Mouse (Mus musculus) embryonic facial prominence, embryonic 11.5 days (tissue): ENCODE results near the gene Hadh. TPM values are rescaled to one million over a fixed set of nuclear protein-coding genes. Genes with fewer than 3 reads are reported as not detected.

Experiments
- ATAC-seq: fragments of 200-750 bp; cut with Nextera tagmentation; replicated peaks from 2 replicates; pipeline ENCODE4 v1.8.0; 2017; ENCODE audit warnings: low read depth; ENCODE audit not compliant: insufficient number of reproducible peaks, low FRiP score, low TSS enrichment
- DNase-seq: peaks from one replicate; pipeline ENCODE4 v3.0.0-alpha.2; 2015; ENCODE audit warnings: low spot score
- H3K27ac ChIP-seq: fragments of 300-500 bp; sonication (generic); replicated peaks from 2 replicates; pipeline ENCODE4 v1.5.1; 2014; ENCODE audit warnings: mild to moderate bottlenecking, low read depth, low read length, control low read depth
- H3K27me3 ChIP-seq: fragments of 300-500 bp; sonication (generic); 2 replicates; pipeline ENCODE4 v1.6.1; 2014; ENCODE audit warnings: mild to moderate bottlenecking, low read length, moderate library complexity, mixed read lengths; ENCODE audit not compliant: control insufficient read depth, insufficient read depth
- H3K36me3 ChIP-seq: fragments of 300-500 bp; sonication (generic); replicated peaks from 2 replicates; pipeline ENCODE4 v1.6.1; 2014; ENCODE audit warnings: low read depth, mild to moderate bottlenecking, low read length, moderate library complexity, mixed read lengths; ENCODE audit not compliant: control insufficient read depth, insufficient read depth
- H3K4me1 ChIP-seq: fragments of 300-500 bp; sonication (generic); 2 replicates; pipeline ENCODE4 v1.6.1; 2014; ENCODE audit warnings: low read length, mixed read lengths; ENCODE audit not compliant: control insufficient read depth, insufficient read depth
- H3K4me2 ChIP-seq: fragments of 300-500 bp; sonication (generic); 2 replicates; pipeline ENCODE4 v1.6.1; 2014; ENCODE audit warnings: low read depth, mild to moderate bottlenecking, control low read depth, low read length, moderate library complexity
- H3K4me3 ChIP-seq: fragments of 300-500 bp; sonication (generic); 2 replicates; pipeline ENCODE4 v1.5.1; 2014; ENCODE audit warnings: low read depth, low read length, control low read depth
- H3K9ac ChIP-seq: fragments of 300-500 bp; sonication (generic); replicated peaks from 2 replicates; pipeline ENCODE4 v1.6.1; 2014; ENCODE audit warnings: mild to moderate bottlenecking, control low read depth, low read length
- H3K9me3 ChIP-seq: fragments of 300-500 bp; sonication (generic); replicated peaks from 2 replicates; pipeline ENCODE4 v1.6.1; 2016; ENCODE audit warnings: mild to moderate bottlenecking, low read length, inconsistent platforms, mixed read lengths; ENCODE audit not compliant: control insufficient read depth
- WGBS: fragments of 180-500 bp; shearing (Covaris S2); extraction: QIAGEN DNeasy Blood & Tissue Kit; methylation state at CpG from one replicate; pipeline ENCODE4 v1.1.7; 2014; 5-methylcytosine and 5-hydroxymethylcytosine counted together
- polyA plus RNA-seq: library from polyadenylated mRNA; unstranded; fragments of >200 nt; fragmentation: Nextera tagmentation; extraction: Ambion mirVana; gene quantifications from 2 replicates; pipeline ENCODE4 v1.2.1, GENCODE M21; 2014

Hadh gene
- polyA plus RNA-seq, 1 experiment from 2014 or later: 116 TPM

DNA sequence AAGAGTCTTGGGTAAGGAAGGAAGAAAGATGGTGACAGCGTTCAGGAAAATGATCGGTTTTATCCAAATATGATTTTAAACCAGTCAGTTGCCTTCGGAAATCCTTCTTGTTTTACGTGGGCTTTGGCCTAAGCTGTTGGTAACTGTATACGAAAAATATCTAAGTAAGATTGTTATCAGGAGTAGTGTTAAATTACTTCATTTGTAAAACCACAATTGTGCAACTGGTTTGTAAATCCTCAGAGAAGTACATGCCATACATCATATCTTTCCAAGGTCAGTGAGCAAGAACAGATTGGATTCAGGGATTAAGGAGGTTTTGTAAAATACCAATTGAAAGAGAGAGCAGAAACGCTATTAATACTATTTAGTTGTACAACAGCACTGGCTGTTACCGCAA, 34.4 kb upstream of the Hadh start:
- no peaks in the 10 kb centered on the region for H3K4me1 ChIP-seq
- no peaks in the 10 kb centered on the region for H3K36me3 ChIP-seq
- H3K9ac ChIP-seq: no peak overlapping the region
- H3K9me3 ChIP-seq: no peaks in the 10 kb centered on the region
- no peak for DNase-seq
- no peak overlapping the region for H3K4me3 ChIP-seq
- WGBS: 82% methylated on average over 7 of the region's 7 CpGs
- ATAC-seq: no peak
- no peak overlapping the region for H3K4me2 ChIP-seq
- no peak overlapping the region for H3K27ac ChIP-seq
- H3K27me3 ChIP-seq: no peaks in the 10 kb centered on the region

DNA sequence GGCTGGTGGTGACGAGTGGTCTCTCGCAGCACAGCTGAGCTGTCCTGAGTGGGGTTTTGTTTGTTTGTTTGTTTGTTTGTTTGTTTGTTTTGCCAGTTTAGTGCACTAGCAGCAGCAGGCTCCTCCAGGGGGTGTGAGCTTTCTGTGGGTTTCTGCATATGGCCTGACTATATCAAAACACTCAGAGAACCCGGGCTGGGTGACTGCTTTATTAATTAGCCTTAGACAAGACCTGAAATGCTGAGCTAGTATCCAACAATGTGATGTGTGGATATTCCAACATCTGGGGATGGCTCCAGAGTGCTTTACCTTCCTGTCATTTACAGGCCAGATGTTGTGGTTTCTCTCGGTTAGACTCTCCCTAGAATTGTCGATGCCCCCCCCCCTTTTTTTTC, 31.4 kb upstream of the Hadh start:
- peak overlapping the region; percentile 47 for H3K9ac ChIP-seq
- H3K4me1 ChIP-seq: no peaks in the 10 kb centered on the region
- H3K4me2 ChIP-seq: peak overlapping the region; percentile 95
- no peaks in the 10 kb centered on the region for H3K27me3 ChIP-seq
- ATAC-seq (no peak), DNase-seq (no peak)
- H3K27ac ChIP-seq: no peak overlapping the region
- H3K36me3 ChIP-seq: no peaks in the 10 kb centered on the region
- no peaks in the 10 kb centered on the region for H3K9me3 ChIP-seq
- peak overlapping the region; percentile 77 for H3K4me3 ChIP-seq
- WGBS: 25% methylated on average over 5 of the region's 5 CpGs

DNA sequence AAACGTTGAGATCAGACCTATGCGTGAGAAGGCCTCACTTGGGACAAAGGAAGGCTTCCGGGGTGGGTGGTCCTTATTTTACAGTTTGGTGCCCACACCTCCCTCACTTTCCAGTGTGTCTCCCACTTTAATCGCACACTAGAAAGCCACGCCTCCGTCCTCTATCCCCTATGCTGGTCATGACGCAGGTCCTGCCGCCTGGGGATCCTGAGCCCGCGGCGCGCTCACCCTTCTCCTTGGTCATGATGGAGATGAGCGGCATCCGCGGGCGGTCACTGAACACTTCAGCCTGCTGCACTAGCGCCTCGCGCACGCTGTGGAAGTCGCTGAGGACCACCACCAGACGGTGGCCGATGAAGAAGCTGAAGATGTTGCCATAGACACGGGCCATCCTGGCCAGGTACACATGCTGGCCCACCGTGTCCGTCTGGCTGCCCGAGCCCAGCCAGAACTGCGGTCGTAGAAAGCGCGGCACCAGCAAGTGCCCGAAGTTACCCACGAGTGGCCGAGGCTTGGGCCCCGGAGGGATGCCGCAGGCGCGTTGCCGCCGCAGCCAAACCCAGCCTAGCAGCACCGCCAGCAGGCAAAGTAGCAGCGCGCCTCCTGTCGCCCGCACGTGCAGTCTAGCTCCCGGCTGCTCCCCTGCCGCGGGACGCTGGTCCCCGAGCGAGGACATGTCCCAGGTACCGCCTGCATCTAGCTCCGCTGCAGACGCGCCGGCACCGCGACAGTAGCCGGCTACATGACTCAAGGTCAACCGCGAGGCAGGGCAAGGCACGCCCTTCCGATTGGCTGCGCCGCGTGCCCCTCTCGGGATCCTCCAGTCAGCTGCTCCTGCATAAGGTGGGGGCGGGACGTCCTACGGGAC, 30.8 kb upstream of the Hadh start, which contains the start of gene Cyp2u1:
Cyp2u1 (minus strand) TSS at position 776 of the 868 bp plus-strand sequence.
- no peaks in the 10 kb centered on the region for H3K36me3 ChIP-seq
- DNase-seq (peak; percentile 93), ATAC-seq (peak; percentile 95)
- H3K4me1 ChIP-seq: no peaks in the 10 kb centered on the region; the same call in 1 of the 2 replicates
- under 1% methylated on average over 69 of the region's 71 CpGs for WGBS
- H3K27me3 ChIP-seq: no peaks in the 10 kb centered on the region
- H3K4me2 ChIP-seq: peak within 1 kb of the TSS; percentile 95
- no peaks in the 10 kb centered on the region for H3K9me3 ChIP-seq
- H3K4me3 ChIP-seq: peak within 1 kb of the TSS; percentile 77
- H3K9ac ChIP-seq: peak within 1 kb of the TSS; percentile 47
- H3K27ac ChIP-seq: no peak within 1 kb of the TSS

DNA sequence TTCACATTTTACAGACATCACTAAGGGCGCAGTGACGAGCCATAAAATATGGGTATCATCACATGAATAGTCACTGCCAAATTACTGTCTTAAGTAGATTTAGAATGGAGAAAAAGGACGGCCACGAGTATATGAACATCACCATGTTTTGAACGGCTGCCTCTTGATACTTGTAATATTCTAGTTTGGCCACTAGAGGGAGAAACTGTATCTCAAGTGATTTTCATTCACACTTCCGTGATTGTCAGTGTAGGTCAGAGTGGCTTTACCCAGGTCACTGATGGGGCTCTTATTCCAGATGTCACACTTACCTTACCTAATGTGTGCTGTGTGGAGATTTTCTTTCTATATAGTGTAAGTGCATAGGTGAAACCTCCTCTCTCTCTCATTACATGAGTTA, 28.0 kb upstream of the Hadh start:
- H3K4me2 ChIP-seq: no peak overlapping the region
- H3K36me3 ChIP-seq: no peaks in the 10 kb centered on the region
- no peak overlapping the region for H3K4me3 ChIP-seq
- H3K9me3 ChIP-seq: no peaks in the 10 kb centered on the region
- DNase-seq (peak; percentile 78), ATAC-seq (no peak)
- H3K9ac ChIP-seq: no peak overlapping the region
- H3K27ac ChIP-seq: no peak overlapping the region
- H3K27me3 ChIP-seq: no peaks in the 10 kb centered on the region
- WGBS: 10% methylated on average over 6 of the region's 6 CpGs
- no peaks in the 10 kb centered on the region; the same call in 1 of the 2 replicates for H3K4me1 ChIP-seq

DNA sequence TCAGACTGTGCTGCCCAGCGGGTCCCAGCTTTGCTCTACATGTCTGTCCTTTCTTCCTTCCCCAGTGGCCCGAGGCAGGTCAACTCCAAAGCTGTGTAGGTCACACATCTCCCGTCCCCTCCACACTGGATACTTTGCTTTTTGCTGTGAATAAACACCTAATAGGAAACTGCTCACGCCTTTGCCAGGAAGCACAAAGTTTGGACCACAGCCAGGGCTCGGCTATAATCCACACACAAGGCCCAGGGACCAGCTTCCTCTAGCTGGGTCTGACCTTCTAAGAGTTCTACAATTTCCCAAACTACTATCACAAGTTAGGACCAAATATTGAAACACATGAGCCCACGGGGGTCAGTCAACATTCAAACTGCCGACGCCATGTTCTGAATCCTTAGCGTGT, 27.2 kb upstream of the Hadh start:
- no peak for DNase-seq
- H3K4me3 ChIP-seq: no peak overlapping the region
- ATAC-seq: no peak
- H3K4me1 ChIP-seq: no peaks in the 10 kb centered on the region; the same call in 1 of the 2 replicates
- H3K27me3 ChIP-seq: no peaks in the 10 kb centered on the region
- no peak overlapping the region for H3K27ac ChIP-seq
- H3K4me2 ChIP-seq: no peak overlapping the region
- no peaks in the 10 kb centered on the region for H3K9me3 ChIP-seq
- H3K36me3 ChIP-seq: no peaks in the 10 kb centered on the region
- no peak overlapping the region for H3K9ac ChIP-seq
- 91% methylated on average over 9 of the region's 9 CpGs for WGBS

DNA sequence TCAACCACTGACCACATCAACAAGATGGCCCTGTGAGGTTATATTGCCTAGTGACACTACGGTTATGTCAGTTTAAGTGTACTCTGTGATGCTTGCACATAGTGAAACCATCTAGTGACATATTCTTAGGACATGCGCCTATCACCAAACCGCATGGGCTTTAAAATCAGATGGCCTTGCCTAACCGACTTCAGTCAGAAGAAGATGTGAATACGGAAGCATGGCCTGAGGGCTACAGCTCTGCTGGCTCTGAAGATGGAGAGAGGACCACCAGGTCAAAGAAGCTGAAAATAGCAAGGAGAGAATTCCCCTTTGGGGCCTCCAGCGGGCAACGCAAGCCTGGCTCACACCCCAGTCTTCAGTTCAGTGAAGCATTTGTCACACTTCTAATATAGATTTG, 25.0 kb upstream of the Hadh start:
- no peaks in the 10 kb centered on the region for H3K27me3 ChIP-seq
- no peak overlapping the region for H3K4me2 ChIP-seq
- WGBS: 84% methylated on average over 7 of the region's 7 CpGs
- ATAC-seq (no peak), DNase-seq (no peak)
- H3K9me3 ChIP-seq: no peaks in the 10 kb centered on the region
- no peaks in the 10 kb centered on the region for H3K36me3 ChIP-seq
- no peak overlapping the region for H3K27ac ChIP-seq
- no peak overlapping the region for H3K4me3 ChIP-seq
- H3K9ac ChIP-seq: no peak overlapping the region
- no peaks in the 10 kb centered on the region; the same call in 1 of the 2 replicates for H3K4me1 ChIP-seq

DNA sequence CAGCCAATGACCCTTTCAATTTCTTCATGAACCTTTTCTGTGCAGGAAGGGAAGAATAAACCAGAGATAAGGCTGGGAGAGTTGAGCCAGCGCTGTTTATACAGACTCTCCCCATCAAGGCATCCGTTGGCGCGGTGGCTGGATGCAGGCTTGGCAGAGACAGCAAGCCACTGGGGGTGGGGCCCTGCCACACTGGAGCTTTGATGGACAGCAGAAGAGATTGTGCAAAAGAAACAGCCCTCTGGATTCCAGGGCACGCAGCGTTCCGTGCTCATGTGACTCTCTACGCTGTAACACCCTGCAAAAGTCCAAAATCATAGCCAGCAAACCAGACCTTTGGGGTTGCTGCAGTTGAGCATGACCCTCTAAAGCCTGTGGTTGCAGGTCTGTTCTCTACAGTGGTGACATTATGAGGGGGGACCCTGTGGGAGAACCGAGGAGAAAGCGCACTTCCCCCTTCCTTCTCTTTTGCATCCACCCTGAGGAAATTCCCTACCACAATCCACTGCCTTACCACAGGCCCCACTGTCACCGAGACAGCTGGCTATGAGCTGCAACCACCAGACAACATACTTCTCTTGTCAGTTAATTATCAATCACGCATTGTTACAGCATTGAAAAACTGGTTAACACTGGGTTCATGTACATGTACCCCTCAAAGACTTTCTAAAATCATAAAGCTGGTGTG, 23.8 kb upstream of the Hadh start:
- Histone ChIP-seq H3K9ac (no peak overlapping the region), H3K4me1 (no peaks in the 10 kb centered on the region; the same call in 1 of the 2 replicates), H3K36me3 (no peaks in the 10 kb centered on the region), H3K27me3 (no peaks in the 10 kb centered on the region), H3K4me3 (no peak overlapping the region), H3K9me3 (no peaks in the 10 kb centered on the region), H3K27ac (no peak overlapping the region), H3K4me2 (no peak overlapping the region)
- DNase-seq (no peak), ATAC-seq (no peak)
- WGBS: 88% methylated on average over 12 of the region's 12 CpGs

DNA sequence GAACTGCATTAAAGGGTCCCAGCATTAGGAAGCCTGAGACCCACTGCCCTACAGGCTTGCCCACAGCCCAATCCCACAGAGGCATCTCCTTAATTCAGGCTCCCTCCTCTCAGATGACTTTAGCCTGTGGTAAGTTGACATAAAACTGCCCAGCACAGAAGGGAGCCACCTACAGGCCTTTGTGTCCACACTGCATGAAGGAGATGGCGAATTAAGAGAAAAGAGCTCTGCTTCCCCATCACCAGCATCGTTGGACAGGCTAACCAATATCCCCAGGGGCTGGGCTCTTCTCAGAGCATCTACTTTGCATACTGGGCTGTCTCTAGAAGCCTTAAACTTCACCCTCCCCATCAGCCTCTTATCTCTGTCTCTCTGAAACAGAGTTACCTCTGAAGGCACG, 22.6 kb upstream of the Hadh start:
- Histone ChIP-seq H3K27me3 (no peaks in the 10 kb centered on the region), H3K9ac (no peak overlapping the region), H3K27ac (no peak overlapping the region), H3K4me2 (no peak overlapping the region), H3K4me3 (no peak overlapping the region), H3K36me3 (no peaks in the 10 kb centered on the region), H3K4me1 (no peaks in the 10 kb centered on the region; the same call in 1 of the 2 replicates), H3K9me3 (no peaks in the 10 kb centered on the region)
- DNase-seq (no peak), ATAC-seq (no peak)
- WGBS: 53% methylated on average over 3 of the region's 3 CpGs
